Mouse (Mus musculus) forebrain, embryonic 10.5 days (tissue): Measurements from ENCODE around the gene Ptbp1. TPM values are rescaled to one million over a fixed set of nuclear protein-coding genes. Genes with fewer than 3 reads are reported as not detected.
A peak's percentile ranks its signal among the peaks of the same experiment; 100 is the strongest.

ENCODE experiments used
- DNase-seq: peaks from one replicate; pipeline ENCODE4 v3.0.0-alpha.2; 2017; ENCODE audit warnings: low spot score; ENCODE audit errors: extremely low spot score
- H3K27ac ChIP-seq: fragments of 300-500 bp; sonication (generic); 2 replicates; pipeline ENCODE4 v1.5.1; 2016; ENCODE audit warnings: mild to moderate bottlenecking
- H3K27me3 ChIP-seq: fragments of 300-500 bp; sonication (generic); 2 replicates; pipeline ENCODE4 v1.6.1; 2016; ENCODE audit warnings: mild to moderate bottlenecking; ENCODE audit not compliant: poor library complexity, severe bottlenecking
- H3K36me3 ChIP-seq: fragments of 300-500 bp; sonication (generic); replicated peaks from 2 replicates; pipeline ENCODE4 v1.6.1; 2016; ENCODE audit warnings: mild to moderate bottlenecking, moderate library complexity
- H3K4me1 ChIP-seq: fragments of 300-500 bp; sonication (generic); 2 replicates; pipeline ENCODE4 v1.6.1; 2016
- H3K4me3 ChIP-seq: fragments of 300-500 bp; sonication (generic); 2 replicates; pipeline ENCODE4 v1.5.1; 2016; ENCODE audit warnings: mild to moderate bottlenecking, moderate library complexity
- H3K9me3 ChIP-seq: fragments of 300-500 bp; sonication (generic); 2 replicates; pipeline ENCODE4 v1.6.1; 2016; ENCODE audit warnings: mild to moderate bottlenecking, moderate library complexity
- WGBS: fragments of 180-500 bp; shearing (Covaris S2); methylation state at CpG from one replicate; pipeline ENCODE4 v1.1.7; 2016; 5-methylcytosine and 5-hydroxymethylcytosine counted together
- polyA plus RNA-seq: library from polyadenylated mRNA; unstranded; fragments of >200 nt; fragmentation: Nextera tagmentation; extraction: Ambion mirVana; gene quantifications from 2 replicates; pipeline ENCODE4 v1.2.1, GENCODE M21; 2016

The Ptbp1 gene
- polyA plus RNA-seq, result 370 and 377 TPM in 2 replicates

DNA sequence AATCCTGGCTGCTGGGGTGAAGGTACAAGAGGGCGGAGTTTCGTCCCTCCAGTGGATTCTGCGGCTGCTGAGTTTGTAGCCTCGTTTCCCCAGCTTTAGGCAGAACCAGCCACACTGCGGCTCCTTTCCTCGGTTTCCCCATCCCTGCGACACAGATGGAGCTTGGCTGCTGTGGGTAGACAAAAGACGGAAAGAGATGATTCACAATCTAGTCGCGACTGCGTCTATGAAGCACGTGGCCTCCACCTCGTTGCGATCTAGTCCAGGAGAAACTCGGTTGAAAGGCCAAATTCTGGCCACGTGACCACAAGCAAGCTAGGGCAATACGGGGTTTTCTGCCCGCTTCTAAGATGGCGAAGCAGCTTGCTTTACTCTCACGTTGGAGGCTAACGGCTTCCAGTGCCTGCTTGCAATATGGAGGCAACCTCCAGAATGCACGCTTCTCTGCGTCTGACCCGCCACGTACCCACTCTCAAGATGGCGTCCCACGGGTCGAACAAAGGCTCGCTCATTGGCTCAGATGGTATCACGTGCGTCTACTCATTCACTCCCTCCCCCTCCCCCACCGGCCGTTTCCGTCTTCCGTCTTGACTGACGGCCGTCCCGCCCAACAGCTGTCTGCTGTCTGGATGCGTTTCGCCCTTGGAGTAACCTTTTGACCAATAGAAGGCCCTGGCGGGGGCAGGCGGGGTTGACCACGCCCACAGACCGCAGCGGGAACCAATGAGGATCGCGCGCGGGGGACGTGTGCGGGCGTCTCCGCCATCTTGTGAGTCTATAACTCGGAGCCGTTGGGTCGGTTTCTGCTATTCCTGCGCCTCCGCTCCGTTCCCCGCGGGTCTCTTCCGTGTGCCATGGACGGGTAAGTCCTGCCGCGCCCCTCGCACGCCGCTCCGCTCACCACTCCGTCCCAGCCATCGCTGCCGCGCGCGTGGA is at the start of gene Ptbp1:
Gene Ptbp1 (plus strand): TSS at position 568 of the 936 bp plus-strand sequence.
- Histone ChIP-seq H3K4me3 (peak within 1 kb of the TSS; percentile 83), H3K27ac (peak within 1 kb of the TSS; percentile 100), H3K27me3 (no peaks in the 10 kb centered on the region), H3K4me1 (peaks cover 70% of the 10 kb centered on the region), H3K9me3 (no peaks in the 10 kb centered on the region), H3K36me3 (peaks cover 45% of the 10 kb centered on the region)
- under 1% methylated on average over 75 of the region's 75 CpGs for WGBS
- peak; percentile 100 for DNase-seq

DNA sequence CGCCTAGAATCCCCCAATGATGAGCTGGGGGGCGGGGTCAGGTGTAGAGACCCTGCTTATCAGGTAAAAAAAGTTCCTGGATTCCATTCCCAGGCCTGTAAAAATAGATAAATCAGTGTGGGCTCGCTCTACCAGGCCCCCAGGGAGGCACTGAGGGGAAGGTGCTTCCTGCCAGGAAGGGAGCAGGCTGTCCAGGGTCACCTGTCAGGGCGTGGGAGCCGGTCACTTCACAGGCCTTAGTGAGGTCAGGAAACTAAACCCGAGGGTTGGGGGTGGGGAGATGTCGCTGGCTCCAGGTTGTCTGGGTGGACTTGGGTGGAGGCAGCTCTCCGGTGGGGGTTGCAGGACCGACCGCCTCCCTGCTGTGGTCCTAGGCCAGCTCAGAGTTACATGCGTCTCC is 48.6 kb upstream of the Ptbp1 start:
- 70% methylated on average over 11 of the region's 11 CpGs for WGBS
- H3K27me3 ChIP-seq, result no peaks in the 10 kb centered on the region
- no peak for DNase-seq
- no peak overlapping the region; the same call in 1 of the 2 replicates for H3K4me3 ChIP-seq
- H3K27ac ChIP-seq, result peak overlapping the region; percentile 90
- H3K36me3 ChIP-seq, result peaks cover 45% of the 10 kb centered on the region
- no peaks in the 10 kb centered on the region for H3K9me3 ChIP-seq
- peaks cover 77% of the 10 kb centered on the region for H3K4me1 ChIP-seq

- Histone ChIP-seq H3K36me3 (peaks cover 47% of the 10 kb centered on the region), H3K9me3 (no peaks in the 10 kb centered on the region), H3K27ac (peak overlapping the region; percentile 45), H3K4me1 (peaks cover 71% of the 10 kb centered on the region), H3K27me3 (no peaks in the 10 kb centered on the region), H3K4me3 (no peak overlapping the region)
- 91% methylated on average over 9 of the region's 9 CpGs for WGBS
- DNase-seq, result no peak
These were observed 47.9 kb upstream of the Ptbp1 start for GRCm38 (mm10) chr10:79806331-79806730.

GRCm38 (mm10) chr10:79806972-79807371 is 47.3 kb upstream of the Ptbp1 start:
- Histone ChIP-seq H3K27ac (peak overlapping the region; percentile 66; the same call in 1 of the 2 replicates), H3K27me3 (no peaks in the 10 kb centered on the region), H3K9me3 (no peaks in the 10 kb centered on the region), H3K4me1 (peaks cover 68% of the 10 kb centered on the region), H3K36me3 (peaks cover 54% of the 10 kb centered on the region), H3K4me3 (peak overlapping the region; percentile 2; the same call in 1 of the 2 replicates)
- 77% methylated on average over 10 of the region's 10 CpGs for WGBS
- DNase-seq, result no peak

- H3K36me3 ChIP-seq, result peaks cover 62% of the 10 kb centered on the region
- H3K9me3 ChIP-seq, result no peaks in the 10 kb centered on the region
- peaks cover 65% of the 10 kb centered on the region for H3K4me1 ChIP-seq
- 76% methylated on average over 11 of the region's 11 CpGs for WGBS
- DNase-seq, result no peak
- H3K27me3 ChIP-seq, result no peaks in the 10 kb centered on the region
- H3K27ac ChIP-seq, result peak overlapping the region; percentile 66
- peak overlapping the region; percentile 1; the same call in 1 of the 2 replicates for H3K4me3 ChIP-seq
These were observed 46.4 kb upstream of the Ptbp1 start for GRCm38 (mm10) chr10:79807826-79808225.

- Histone ChIP-seq H3K27ac (peak overlapping the region; percentile 66), H3K9me3 (no peaks in the 10 kb centered on the region), H3K4me1 (peaks cover 56% of the 10 kb centered on the region), H3K4me3 (no peak overlapping the region), H3K27me3 (no peaks in the 10 kb centered on the region), H3K36me3 (peaks cover 64% of the 10 kb centered on the region)
- WGBS, result 92% methylated on average over 11 of the region's 11 CpGs
- no peak for DNase-seq
These were observed 45.5 kb upstream of the Ptbp1 start for GRCm38 (mm10) chr10:79808728-79809127.

- WGBS, result 34% methylated on average over 15 of the region's 15 CpGs
These were observed 42.2 kb upstream of the Ptbp1 start for GRCm38 (mm10) chr10:79811736-79812637.

DNA sequence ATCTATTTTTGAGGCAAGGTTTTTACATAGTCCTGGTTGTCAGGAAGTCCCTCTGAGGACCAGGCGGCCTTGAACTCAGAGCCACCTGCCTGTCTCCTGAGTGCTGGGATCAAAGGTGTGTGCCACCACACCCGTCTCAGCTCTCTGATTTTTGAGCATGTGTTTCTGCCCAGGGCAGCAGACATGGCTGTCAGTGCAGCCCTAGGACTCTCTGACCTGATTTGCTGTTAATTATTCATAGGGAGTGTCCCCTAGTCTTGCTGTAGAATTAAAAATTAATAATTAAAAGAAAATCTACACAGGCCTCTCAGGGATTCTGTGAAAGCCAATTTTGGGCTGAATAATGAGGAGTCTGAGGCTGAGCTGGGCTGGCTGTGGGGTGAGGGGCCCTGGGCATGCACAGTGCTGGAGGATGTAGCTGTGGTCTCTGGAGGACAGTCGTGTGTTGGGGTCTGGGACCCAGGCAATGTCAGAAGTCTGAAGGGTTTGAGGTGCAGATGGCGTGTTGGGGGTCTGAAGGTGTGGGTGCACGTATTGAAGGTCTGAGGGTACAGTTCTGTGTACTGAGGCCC is 39.9 kb upstream of the Ptbp1 start:
- no peak overlapping the region for H3K4me3 ChIP-seq
- no peak for DNase-seq
- H3K27me3 ChIP-seq, result no peaks in the 10 kb centered on the region
- no peak overlapping the region for H3K27ac ChIP-seq
- H3K36me3 ChIP-seq, result peaks cover 75% of the 10 kb centered on the region
- 88% methylated on average over 5 of the region's 5 CpGs for WGBS
- peaks cover 12% of the 10 kb centered on the region; the same call in 1 of the 2 replicates for H3K4me1 ChIP-seq
- no peaks in the 10 kb centered on the region for H3K9me3 ChIP-seq

More at GRCm38 (mm10) chr10:79811736-79812637, 42.2 kb upstream of the Ptbp1 start:
- Histone ChIP-seq H3K27me3 (no peaks in the 10 kb centered on the region), H3K27ac (no peak overlapping the region), H3K4me1 (peaks cover 23% of the 10 kb centered on the region), H3K4me3 (no peak overlapping the region), H3K36me3 (peaks cover 79% of the 10 kb centered on the region), H3K9me3 (no peaks in the 10 kb centered on the region)
- peak; percentile 84 for DNase-seq

DNA sequence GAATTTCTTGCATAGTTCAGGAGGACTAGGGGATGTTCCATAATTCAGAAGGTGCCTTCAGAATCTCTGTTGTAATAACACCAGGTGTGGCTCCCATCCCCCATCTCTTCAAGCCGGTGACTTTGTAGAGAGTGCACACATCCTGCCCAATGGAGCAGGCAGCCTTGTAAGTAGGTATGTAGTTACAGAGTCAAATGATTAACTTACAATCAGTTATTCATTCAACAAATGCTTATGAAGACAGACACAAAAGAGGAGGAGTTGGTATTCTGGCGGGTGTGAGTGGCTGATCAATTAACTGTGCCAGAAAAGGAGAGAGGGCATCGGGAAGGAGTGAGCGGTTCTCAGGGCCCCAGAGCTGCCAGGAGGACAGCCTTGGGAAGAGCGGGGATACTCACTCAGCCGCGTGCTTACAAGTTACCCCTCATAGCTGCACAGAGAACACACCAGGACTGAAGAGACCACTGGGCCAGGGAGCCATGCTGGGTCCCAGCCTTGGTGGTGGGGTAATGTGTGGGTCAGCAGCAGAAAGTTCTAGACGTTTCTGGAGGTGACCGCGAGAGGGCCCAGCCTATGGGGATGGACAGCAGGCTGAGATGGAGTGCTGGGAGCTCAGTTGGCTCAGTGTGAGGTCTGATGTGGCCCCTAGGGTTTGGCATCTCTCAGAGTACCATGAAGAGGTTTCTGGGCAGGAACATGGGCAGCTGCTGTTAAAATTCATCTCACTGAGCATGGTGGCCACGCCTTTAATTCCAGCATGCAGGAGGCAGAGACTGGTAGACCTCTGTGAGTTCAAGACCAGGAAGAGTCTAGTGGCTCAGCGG is 38.3 kb upstream of the Ptbp1 start:
- Histone ChIP-seq H3K4me1 (peaks cover 12% of the 10 kb centered on the region; the same call in 1 of the 2 replicates), H3K36me3 (peaks cover 76% of the 10 kb centered on the region), H3K27me3 (no peaks in the 10 kb centered on the region), H3K4me3 (no peak overlapping the region), H3K27ac (no peak overlapping the region), H3K9me3 (no peaks in the 10 kb centered on the region)
- 88% methylated on average over 12 of the region's 12 CpGs for WGBS
- DNase-seq, result no peak

DNA sequence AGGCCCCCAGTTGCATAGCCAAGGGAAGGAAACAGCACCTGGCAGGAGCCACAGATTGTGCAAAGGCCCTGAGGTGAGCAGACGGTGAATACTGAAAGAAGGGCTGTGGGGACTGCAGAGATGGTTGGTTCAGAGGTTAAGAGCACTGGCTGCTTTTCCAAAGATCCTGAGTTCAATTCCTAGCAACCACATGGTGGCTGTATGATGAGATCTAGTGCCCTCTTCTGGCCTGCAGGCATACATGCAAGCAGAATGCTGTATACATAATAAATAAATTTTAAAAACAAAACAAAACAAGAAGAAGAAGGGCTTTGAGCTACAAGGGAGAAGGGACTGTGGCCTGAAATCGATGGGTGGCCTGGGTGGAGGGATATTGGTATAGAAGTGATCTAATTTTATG is 37.1 kb upstream of the Ptbp1 start:
- peaks cover 65% of the 10 kb centered on the region for H3K36me3 ChIP-seq
- 74% methylated on average over 2 of the region's 2 CpGs for WGBS

GRCm38 (mm10) chr10:79818225-79818624 is 36.0 kb upstream of the Ptbp1 start:
- no peak for DNase-seq
- Histone ChIP-seq H3K27me3 (no peaks in the 10 kb centered on the region), H3K27ac (no peak overlapping the region), H3K4me1 (peaks cover 16% of the 10 kb centered on the region), H3K4me3 (no peak overlapping the region), H3K9me3 (no peaks in the 10 kb centered on the region), H3K36me3 (peaks cover 57% of the 10 kb centered on the region)
- 83% methylated on average over 4 of the region's 4 CpGs for WGBS

More for the DNA sequence above, 37.1 kb upstream of the Ptbp1 start:
- Histone ChIP-seq H3K27ac (no peak overlapping the region), H3K27me3 (no peaks in the 10 kb centered on the region), H3K4me3 (no peak overlapping the region), H3K4me1 (peaks cover 9% of the 10 kb centered on the region), H3K9me3 (no peaks in the 10 kb centered on the region)
- no peak for DNase-seq
